Mouse (Mus musculus): ENCODE results near the gene 1700029I15Rik. TPM values are rescaled to one million over a fixed set of nuclear protein-coding genes. Genes with fewer than 3 reads are reported as not detected.

1700029I15Rik gene
- polyA plus RNA-seq, 1 experiment from 2014 or later: 3.9 TPM

DNA sequence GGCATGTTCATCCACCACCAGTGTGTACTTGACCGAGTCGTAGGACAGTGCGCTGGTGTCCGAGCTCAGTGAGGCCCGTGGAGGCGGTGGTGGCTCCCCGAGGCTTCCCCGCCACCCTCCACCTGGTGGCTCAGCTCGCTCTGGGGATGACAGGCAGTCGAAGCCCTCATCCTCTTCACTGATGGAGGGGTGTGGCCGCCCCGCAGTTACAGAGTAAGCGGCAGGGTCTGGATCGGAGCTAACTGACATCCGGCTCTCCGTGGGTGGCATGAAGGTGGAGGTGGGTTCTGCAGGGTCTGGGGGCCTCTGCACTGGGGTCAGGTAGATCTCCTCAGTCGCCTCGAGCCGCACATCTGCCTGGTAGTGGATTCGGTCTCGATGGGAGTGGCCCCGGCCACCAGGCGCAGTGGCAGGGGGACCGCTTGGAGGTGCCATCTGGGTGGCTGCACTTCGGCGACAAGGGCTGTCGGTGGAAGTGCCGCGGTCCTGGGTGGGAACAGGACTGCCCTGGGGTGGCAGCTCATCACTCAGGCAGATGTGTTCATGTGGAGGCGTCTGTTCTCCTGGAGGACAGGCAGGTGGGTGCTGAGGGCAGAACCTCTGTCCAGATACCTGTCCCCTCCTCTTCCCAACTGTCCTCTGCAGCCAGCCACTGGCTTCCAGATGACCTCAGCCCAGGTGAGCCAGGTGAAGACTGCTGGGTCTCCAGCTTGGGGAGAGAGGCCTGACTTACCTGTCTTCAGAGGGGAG, 4.7 kb downstream of the 1700029I15Rik start:
- Histone ChIP-seq H3K36me3 (ENCODE audit: control insufficient read depth, insufficient read depth, low read length) (peaks cover 64% of the 10 kb centered on the region), H3K27me3 (ENCODE audit: control insufficient read depth, insufficient read depth, low read length) (no peaks in the 10 kb centered on the region), H3K4me2 (ENCODE audit: low read length) (no peak overlapping the region; the same call in 1 of the 2 replicates), H3K4me1 (ENCODE audit: control insufficient read depth, insufficient read depth, low read length) (peaks cover 40% of the 10 kb centered on the region), H3K4me3 (replicated peaks; ENCODE audit: low read depth, low read length) (no peak overlapping the region), H3K27ac (replicated peaks; ENCODE audit: low read depth, low read length) (no peak overlapping the region), H3K9me3 (ENCODE audit: control insufficient read depth, low read length) (no peaks in the 10 kb centered on the region), H3K9ac (replicated peaks; ENCODE audit: low read length) (0 out of 2 replicates have a peak overlapping the region, but pooled peaks have one; percentile 14)
- WGBS: 93% methylated on average over 30 of the region's 30 CpGs
- DNase-seq: no peak
- no peak for ATAC-seq (ENCODE audit: low FRiP score, low TSS enrichment)

DNA sequence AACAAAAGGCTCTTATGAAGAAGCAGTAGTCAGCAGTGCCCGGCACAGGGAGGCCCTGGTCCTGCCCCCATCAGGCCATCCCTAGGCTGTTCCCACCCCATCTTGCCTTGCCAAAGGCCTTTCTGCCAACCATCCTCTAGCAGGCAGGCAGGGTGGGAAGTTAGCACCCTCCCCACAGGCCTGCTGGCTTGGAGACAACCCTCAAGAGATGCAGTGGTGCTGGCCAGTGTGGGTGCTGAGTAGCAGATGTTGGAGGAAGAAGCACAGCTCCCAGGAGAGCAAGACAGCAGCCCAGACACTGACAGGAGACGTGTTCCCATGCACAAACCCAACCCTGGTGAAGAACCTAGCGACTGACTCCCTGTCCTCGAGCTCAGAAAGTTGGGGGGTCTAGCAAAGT, 5.3 kb downstream of the 1700029I15Rik start:
- DNase-seq: no peak
- WGBS: 80% methylated on average over 4 of the region's 4 CpGs
- no peaks in the 10 kb centered on the region for H3K9me3 ChIP-seq (ENCODE audit: control insufficient read depth, low read length)
- peaks cover 47% of the 10 kb centered on the region for H3K4me1 ChIP-seq (ENCODE audit: control insufficient read depth, insufficient read depth, low read length)
- H3K4me3 ChIP-seq (replicated peaks; ENCODE audit: low read depth, low read length): 0 out of 2 replicates have a peak overlapping the region, but pooled peaks have one; percentile 74
- H3K36me3 ChIP-seq (ENCODE audit: control insufficient read depth, insufficient read depth, low read length): peaks cover 57% of the 10 kb centered on the region
- no peaks in the 10 kb centered on the region for H3K27me3 ChIP-seq (ENCODE audit: control insufficient read depth, insufficient read depth, low read length)
- ATAC-seq (ENCODE audit: low FRiP score, low TSS enrichment): no peak
- H3K4me2 ChIP-seq (ENCODE audit: low read length): peak overlapping the region; percentile 76
- H3K9ac ChIP-seq (replicated peaks; ENCODE audit: low read length): 0 out of 2 replicates have a peak overlapping the region, but pooled peaks have one; percentile 14
- H3K27ac ChIP-seq (replicated peaks; ENCODE audit: low read depth, low read length): no peak overlapping the region

DNA sequence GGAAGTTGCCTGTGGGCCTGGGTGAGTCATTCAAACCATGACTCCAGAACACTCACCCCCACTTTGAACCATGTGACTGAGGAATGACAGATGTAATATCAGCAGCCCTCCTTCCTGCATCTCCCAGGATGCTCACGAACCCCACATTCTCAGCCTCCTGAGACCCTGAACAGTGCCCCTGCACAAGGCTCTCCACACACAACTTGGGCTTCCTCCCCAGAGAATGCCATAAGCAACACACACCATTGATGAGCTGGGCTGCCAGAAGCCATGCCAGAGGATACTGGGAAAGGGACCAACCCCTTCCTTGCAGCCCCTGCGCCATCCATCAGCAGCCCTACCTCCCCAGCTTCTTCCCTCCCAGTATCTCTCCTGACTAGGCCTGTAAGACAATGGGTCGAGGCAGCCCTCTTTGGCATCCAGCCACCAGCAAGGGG, 5.8 kb downstream of the 1700029I15Rik start:
- DNase-seq (no peak), ATAC-seq (ENCODE audit: low FRiP score, low TSS enrichment) (no peak)
- peak overlapping the region; percentile 83 for H3K27ac ChIP-seq (replicated peaks; ENCODE audit: low read depth, low read length)
- no peaks in the 10 kb centered on the region for H3K27me3 ChIP-seq (ENCODE audit: control insufficient read depth, insufficient read depth, low read length)
- H3K9ac ChIP-seq (replicated peaks; ENCODE audit: low read length): peak overlapping the region; percentile 84
- peaks cover 51% of the 10 kb centered on the region for H3K4me1 ChIP-seq (ENCODE audit: control insufficient read depth, insufficient read depth, low read length)
- peak overlapping the region; percentile 76 for H3K4me2 ChIP-seq (ENCODE audit: low read length)
- 26% methylated on average over 3 of the region's 3 CpGs for WGBS
- peak overlapping the region; percentile 74 for H3K4me3 ChIP-seq (replicated peaks; ENCODE audit: low read depth, low read length)
- H3K36me3 ChIP-seq (ENCODE audit: control insufficient read depth, insufficient read depth, low read length): peaks cover 53% of the 10 kb centered on the region
- H3K9me3 ChIP-seq (ENCODE audit: control insufficient read depth, low read length): no peaks in the 10 kb centered on the region

DNA sequence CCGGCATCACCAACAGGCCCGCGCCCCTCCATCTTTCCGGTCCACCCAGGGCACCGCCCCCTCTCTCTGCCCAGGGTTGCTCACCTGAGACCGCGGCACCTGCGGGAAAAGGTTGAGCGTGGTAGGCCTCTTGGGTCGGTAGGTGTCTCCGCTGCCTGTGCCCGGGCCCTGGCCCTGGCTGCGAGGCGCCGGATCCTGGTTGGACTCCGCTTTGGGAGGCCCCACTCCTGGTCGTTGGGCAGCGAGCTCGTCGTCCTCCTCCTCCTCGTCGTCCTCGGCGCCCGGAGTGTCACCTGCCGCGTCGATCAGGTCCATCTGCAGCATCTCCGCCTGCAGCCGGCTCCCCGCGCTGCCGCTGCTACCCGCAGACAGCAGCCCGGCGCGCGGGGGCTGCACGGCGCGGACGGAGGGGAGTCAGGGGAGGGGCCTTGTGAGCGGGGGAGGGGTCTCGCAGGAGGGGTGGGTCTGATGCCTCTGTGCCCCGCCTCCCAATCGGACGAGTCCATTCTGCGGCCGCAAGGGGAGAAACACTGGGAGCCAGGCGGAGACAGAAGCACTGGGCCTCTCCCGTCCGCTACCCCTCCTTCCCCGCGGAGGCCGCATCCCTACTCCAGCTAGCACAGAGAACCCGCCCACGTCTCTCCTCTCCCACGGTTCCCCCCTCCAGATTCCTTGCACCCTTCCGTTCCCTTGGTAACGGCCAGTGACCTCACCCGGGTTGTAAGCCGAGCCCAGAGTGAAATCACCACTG, 6.7 kb downstream of the 1700029I15Rik start:
- no peaks in the 10 kb centered on the region for H3K27me3 ChIP-seq (ENCODE audit: control insufficient read depth, insufficient read depth, low read length)
- peak overlapping the region; percentile 83 for H3K27ac ChIP-seq (replicated peaks; ENCODE audit: low read depth, low read length)
- H3K36me3 ChIP-seq (ENCODE audit: control insufficient read depth, insufficient read depth, low read length): peaks cover 43% of the 10 kb centered on the region
- H3K9me3 ChIP-seq (ENCODE audit: control insufficient read depth, low read length): no peaks in the 10 kb centered on the region
- H3K4me2 ChIP-seq (ENCODE audit: low read length): peak overlapping the region; percentile 76
- H3K4me3 ChIP-seq (replicated peaks; ENCODE audit: low read depth, low read length): peak overlapping the region; percentile 74
- peak; percentile 96 for DNase-seq
- under 1% methylated on average over 60 of the region's 62 CpGs for whole genome bisulfite sequencing
- peak; percentile 92 for ATAC-seq (ENCODE audit: low FRiP score, low TSS enrichment)
- H3K9ac ChIP-seq (replicated peaks; ENCODE audit: low read length): peak overlapping the region; percentile 84
- H3K4me1 ChIP-seq (ENCODE audit: control insufficient read depth, insufficient read depth, low read length): peaks cover 57% of the 10 kb centered on the region

DNA sequence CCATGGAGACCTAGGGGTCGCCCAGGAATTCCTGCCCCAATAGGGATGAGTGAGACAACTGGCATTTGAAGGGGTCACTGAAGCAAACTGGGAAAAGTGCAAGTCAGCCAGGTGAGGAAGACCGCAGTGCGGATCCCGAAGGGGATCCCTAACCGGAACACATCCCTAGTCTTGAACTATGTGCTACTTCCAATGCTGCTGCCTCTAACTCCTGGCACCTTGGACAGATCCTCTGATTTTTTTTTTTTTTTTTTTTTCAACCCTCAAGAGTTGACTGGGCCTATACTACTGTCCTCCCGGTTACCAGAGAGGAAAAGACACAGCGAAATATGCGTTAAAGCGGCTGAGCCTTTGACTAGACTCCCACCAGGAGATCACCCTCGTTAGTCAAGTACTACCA, 7.3 kb downstream of the 1700029I15Rik start:
- Histone ChIP-seq H3K27me3 (ENCODE audit: control insufficient read depth, insufficient read depth, low read length) (no peaks in the 10 kb centered on the region), H3K4me1 (ENCODE audit: control insufficient read depth, insufficient read depth, low read length) (peaks cover 57% of the 10 kb centered on the region)

DNA sequence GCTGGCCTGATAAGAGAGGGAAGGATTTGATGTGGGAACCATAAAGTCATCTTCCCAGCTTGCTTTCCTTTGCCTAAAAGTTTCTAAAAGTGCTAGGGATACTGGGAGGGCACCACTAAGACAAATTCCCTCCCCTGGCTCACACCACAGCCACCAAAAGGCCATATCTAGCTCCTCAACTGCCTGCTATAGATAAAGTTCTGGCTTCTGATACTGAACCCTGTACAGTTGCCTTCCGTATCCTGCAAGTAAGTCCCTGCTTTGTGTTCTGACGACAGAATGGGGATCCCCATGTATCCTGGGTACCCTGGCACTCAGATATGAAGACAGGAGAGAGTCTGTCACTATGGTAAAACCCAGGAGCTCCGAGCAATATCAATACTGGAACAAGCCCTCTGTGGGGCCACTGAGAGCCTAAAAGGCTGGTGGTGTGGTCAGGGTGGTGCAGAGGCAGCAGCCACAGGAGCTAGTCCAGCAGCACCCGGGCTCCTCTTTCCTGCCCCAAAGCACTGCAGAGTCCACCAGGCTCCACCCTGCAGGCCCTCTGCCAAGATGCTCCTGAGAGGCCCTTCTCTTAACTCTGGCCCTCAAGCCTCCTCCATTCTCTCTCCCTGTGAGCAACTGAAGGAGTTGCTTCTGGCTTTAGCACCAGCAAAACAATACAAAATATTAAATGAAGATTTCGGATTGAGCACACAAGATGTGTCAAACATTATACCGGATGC, 8.0 kb downstream of the 1700029I15Rik start:
- H3K9me3 ChIP-seq (ENCODE audit: control insufficient read depth, low read length): no peaks in the 10 kb centered on the region
- H3K9ac ChIP-seq (replicated peaks; ENCODE audit: low read length): no peak overlapping the region
- no peak overlapping the region for H3K4me3 ChIP-seq (replicated peaks; ENCODE audit: low read depth, low read length)
- H3K27ac ChIP-seq (replicated peaks; ENCODE audit: low read depth, low read length): peak overlapping the region; percentile 83; the same call in 1 of the 2 replicates
- no peaks in the 10 kb centered on the region for H3K27me3 ChIP-seq (ENCODE audit: control insufficient read depth, insufficient read depth, low read length)
- DNase-seq: no peak
- H3K4me1 ChIP-seq (ENCODE audit: control insufficient read depth, insufficient read depth, low read length): peaks cover 57% of the 10 kb centered on the region
- peaks cover 30% of the 10 kb centered on the region for H3K36me3 ChIP-seq (ENCODE audit: control insufficient read depth, insufficient read depth, low read length)
- WGBS: 71% methylated on average over 6 of the region's 6 CpGs
- H3K4me2 ChIP-seq (ENCODE audit: low read length): peak overlapping the region; percentile 76
- ATAC-seq (ENCODE audit: low FRiP score, low TSS enrichment): no peak

More for the DNA sequence above, 7.3 kb downstream of the 1700029I15Rik start:
- Histone ChIP-seq H3K27ac (replicated peaks; ENCODE audit: low read depth, low read length) (peak overlapping the region; percentile 83), H3K9me3 (ENCODE audit: control insufficient read depth, low read length) (no peaks in the 10 kb centered on the region), H3K36me3 (ENCODE audit: control insufficient read depth, insufficient read depth, low read length) (peaks cover 37% of the 10 kb centered on the region), H3K4me3 (replicated peaks; ENCODE audit: low read depth, low read length) (peak overlapping the region; percentile 74), H3K4me2 (ENCODE audit: low read length) (peak overlapping the region; percentile 76), H3K9ac (replicated peaks; ENCODE audit: low read length) (peak overlapping the region; percentile 84; the same call in 1 of the 2 replicates)
- no peak for ATAC-seq (ENCODE audit: low FRiP score, low TSS enrichment)
- no peak for DNase-seq
- 1% methylated on average over 10 of the region's 10 CpGs for WGBS

DNA sequence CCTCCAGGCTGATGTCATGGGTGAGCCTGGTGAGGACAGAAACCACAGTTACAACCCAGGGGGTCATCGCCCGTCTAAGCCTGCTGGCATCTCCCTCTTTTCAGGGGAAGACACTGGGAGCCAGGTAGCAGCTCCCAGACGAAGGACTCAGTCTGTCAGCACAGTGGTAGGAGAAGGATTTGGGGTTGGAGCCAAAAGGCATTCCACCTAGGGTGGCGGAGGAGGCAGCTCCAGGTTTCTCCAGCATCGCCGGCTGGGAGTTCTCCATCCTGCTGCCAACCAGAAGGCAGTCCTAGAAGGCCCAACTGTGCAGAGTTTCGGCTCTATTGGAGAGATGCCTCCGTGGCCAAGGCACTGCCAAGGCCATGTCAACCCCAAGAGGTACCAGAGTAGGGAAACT, 8.8 kb downstream of the 1700029I15Rik start:
- Histone ChIP-seq H3K4me3 (replicated peaks; ENCODE audit: low read depth, low read length) (no peak overlapping the region), H3K27ac (replicated peaks; ENCODE audit: low read depth, low read length) (peak overlapping the region; percentile 88; the same call in 1 of the 2 replicates), H3K4me2 (ENCODE audit: low read length) (peak overlapping the region; percentile 59), H3K9ac (replicated peaks; ENCODE audit: low read length) (no peak overlapping the region), H3K27me3 (ENCODE audit: control insufficient read depth, insufficient read depth, low read length) (no peaks in the 10 kb centered on the region), H3K9me3 (ENCODE audit: control insufficient read depth, low read length) (no peaks in the 10 kb centered on the region), H3K36me3 (ENCODE audit: control insufficient read depth, insufficient read depth, low read length) (peaks cover 22% of the 10 kb centered on the region), H3K4me1 (ENCODE audit: control insufficient read depth, insufficient read depth, low read length) (peaks cover 57% of the 10 kb centered on the region)
- DNase-seq: no peak
- ATAC-seq (ENCODE audit: low FRiP score, low TSS enrichment): no peak
- WGBS: 88% methylated on average over 8 of the region's 8 CpGs

DNA sequence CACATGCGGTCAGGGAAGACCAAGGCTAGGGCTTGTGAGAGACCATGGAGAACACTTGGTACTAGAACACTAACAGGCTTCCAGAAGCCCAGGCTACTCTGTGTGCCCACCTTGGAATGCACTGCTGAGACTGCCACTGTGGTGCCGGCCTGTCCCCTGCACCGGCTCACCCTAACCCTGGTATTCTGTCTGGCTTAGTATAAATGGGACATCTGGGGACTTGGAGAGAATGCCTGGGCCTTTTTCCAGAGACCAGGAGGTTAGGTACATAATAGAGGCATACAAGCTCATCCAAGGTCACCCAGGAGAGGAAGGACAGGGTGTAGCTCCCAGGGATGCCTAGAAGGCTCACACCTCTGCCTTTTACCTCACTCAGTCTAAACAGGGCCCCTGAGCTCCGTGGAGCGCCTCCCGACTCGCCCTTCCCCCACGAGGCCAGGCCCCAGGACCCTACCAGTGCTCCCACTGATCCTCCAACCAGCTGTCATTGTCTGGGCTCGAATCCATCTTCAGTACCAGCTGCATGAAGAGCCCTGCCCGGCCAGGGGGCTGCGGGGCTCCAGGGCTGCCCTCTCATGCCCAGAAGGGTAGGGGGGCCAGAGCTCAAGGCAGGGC, 9.5 kb downstream of the 1700029I15Rik start:
- H3K9ac ChIP-seq (replicated peaks; ENCODE audit: low read length): peak overlapping the region; percentile 58
- 17% methylated on average over 11 of the region's 11 CpGs for WGBS
- peak overlapping the region; percentile 88 for H3K27ac ChIP-seq (replicated peaks; ENCODE audit: low read depth, low read length)
- H3K4me1 ChIP-seq (ENCODE audit: control insufficient read depth, insufficient read depth, low read length): peaks cover 57% of the 10 kb centered on the region
- ATAC-seq (ENCODE audit: low FRiP score, low TSS enrichment) (no peak; the same call in 1 of the 2 replicates), DNase-seq (no peak)
- H3K4me2 ChIP-seq (ENCODE audit: low read length): peak overlapping the region; percentile 59
- peak overlapping the region; percentile 29 for H3K4me3 ChIP-seq (replicated peaks; ENCODE audit: low read depth, low read length)
- H3K36me3 ChIP-seq (ENCODE audit: control insufficient read depth, insufficient read depth, low read length): peaks cover 15% of the 10 kb centered on the region
- H3K9me3 ChIP-seq (ENCODE audit: control insufficient read depth, low read length): no peaks in the 10 kb centered on the region
- no peaks in the 10 kb centered on the region for H3K27me3 ChIP-seq (ENCODE audit: control insufficient read depth, insufficient read depth, low read length)

All from midbrain, embryonic 14.5 days (tissue).